Mouse (Mus musculus) skeletal muscle tissue, adult 2 months (tissue): Measurements from ENCODE around the gene Gcg.
A peak's percentile ranks its signal among the peaks of the same experiment; 100 is the strongest.

Source experiments
- DNase-seq: peaks from one replicate; pipeline ENCODE4 v3.0.0-alpha.2; 2012; ENCODE audit warnings: low read depth, low spot score

Gcg gene

GRCm38 (mm10) chr2:62483550-62483949, at the start of gene Gcg:
Gene Gcg, minus strand, starts transcription at chr2:62483650.
- DNase-seq: no peak

GRCm38 (mm10) chr2:62531065-62531464, 47.6 kb upstream of the Gcg start:
- DNase-seq: no peak

- no peak for DNase-seq
Measured at GRCm38 (mm10) chr2:62526399-62526798, 42.9 kb upstream of the Gcg start.

GRCm38 (mm10) chr2:62517790-62518189, 34.3 kb upstream of the Gcg start:
- DNase-seq: no peak

GRCm38 (mm10) chr2:62514477-62514876, 31.0 kb upstream of the Gcg start:
- DNase-seq: no peak

GRCm38 (mm10) chr2:62513477-62513876, 30.0 kb upstream of the Gcg start:
- DNase-seq: no peak

- no peak for DNase-seq
Measured at GRCm38 (mm10) chr2:62507130-62507529, 23.7 kb upstream of the Gcg start.

GRCm38 (mm10) chr2:62506441-62506840, 23.0 kb upstream of the Gcg start:
- DNase-seq: no peak

- no peak for DNase-seq
Measured at GRCm38 (mm10) chr2:62504269-62504796, 20.9 kb upstream of the Gcg start.

- DNase-seq: no peak
Measured at GRCm38 (mm10) chr2:62503326-62503725, 19.9 kb upstream of the Gcg start.

GRCm38 (mm10) chr2:62502516-62502915, 19.1 kb upstream of the Gcg start:
- no peak for DNase-seq

- DNase-seq: no peak
Measured at GRCm38 (mm10) chr2:62498821-62499220, 15.4 kb upstream of the Gcg start.

- no peak for DNase-seq
Measured at GRCm38 (mm10) chr2:62498086-62498485, 14.6 kb upstream of the Gcg start.

GRCm38 (mm10) chr2:62497333-62498002, 14.0 kb upstream of the Gcg start:
- no peak for DNase-seq

- DNase-seq: no peak
Measured at GRCm38 (mm10) chr2:62495407-62495806, 12.0 kb upstream of the Gcg start.

GRCm38 (mm10) chr2:62489832-62490231, 6.4 kb upstream of the Gcg start:
- no peak for DNase-seq

- no peak for DNase-seq
Measured at GRCm38 (mm10) chr2:62484906-62485305, 1.5 kb upstream of the Gcg start.

GRCm38 (mm10) chr2:62480285-62481198, 2.9 kb downstream of the Gcg start:
- no peak for DNase-seq

GRCm38 (mm10) chr2:62469551-62469950, 13.9 kb downstream of the Gcg start:
- peak; percentile 20 for DNase-seq

GRCm38 (mm10) chr2:62463287-62463686, 20.2 kb downstream of the Gcg start:
- no peak for DNase-seq

GRCm38 (mm10) chr2:62462174-62462573, 21.3 kb downstream of the Gcg start:
- DNase-seq: no peak

GRCm38 (mm10) chr2:62460815-62461450, 22.5 kb downstream of the Gcg start:
- no peak for DNase-seq
